Mouse (Mus musculus): ENCODE results near the gene Krtap5-4. TPM values are rescaled to one million over a fixed set of nuclear protein-coding genes. Genes with fewer than 3 reads are reported as not detected.

Gene Krtap5-4
- polyA plus RNA-seq, 1 experiment from 2014 or later, result not detected

- 85% methylated on average over 4 of the region's 4 CpGs for WGBS
- no peaks in the 10 kb centered on the region for H3K27me3 ChIP-seq (ENCODE audit: control insufficient read depth, insufficient read depth, low read length)
- no peak overlapping the region for H3K4me3 ChIP-seq (ENCODE audit: low read depth, low read length)
- no peaks in the 10 kb centered on the region for H3K36me3 ChIP-seq (ENCODE audit: control insufficient read depth, insufficient read depth, low read length)
- no peaks in the 10 kb centered on the region for H3K4me1 ChIP-seq (replicated peaks; ENCODE audit: control insufficient read depth, insufficient read depth, low read length)
- H3K27ac ChIP-seq (ENCODE audit: low read depth, low read length), result no peak overlapping the region
- ATAC-seq (replicated peaks; ENCODE audit: low FRiP score) (no peak), DNase-seq (ENCODE audit: low spot score) (no peak)
- no peak overlapping the region for H3K9ac ChIP-seq (ENCODE audit: low read length)
- H3K9me3 ChIP-seq (ENCODE audit: control insufficient read depth, low read length), result no peaks in the 10 kb centered on the region
- H3K4me2 ChIP-seq (ENCODE audit: low read depth, low read length, severe bottlenecking), result no peak overlapping the region
Measured at GRCm38 (mm10) chr7:142347542-142347941, 44.2 kb downstream of the Krtap5-4 start.

- Histone ChIP-seq H3K9ac (ENCODE audit: low read length) (no peak overlapping the region), H3K36me3 (ENCODE audit: control insufficient read depth, insufficient read depth, low read length) (no peaks in the 10 kb centered on the region), H3K4me2 (ENCODE audit: low read depth, low read length, severe bottlenecking) (no peak overlapping the region), H3K4me3 (ENCODE audit: low read depth, low read length) (no peak overlapping the region), H3K4me1 (replicated peaks; ENCODE audit: control insufficient read depth, insufficient read depth, low read length) (no peaks in the 10 kb centered on the region), H3K27ac (ENCODE audit: low read depth, low read length) (no peak overlapping the region), H3K9me3 (ENCODE audit: control insufficient read depth, low read length) (no peaks in the 10 kb centered on the region), H3K27me3 (ENCODE audit: control insufficient read depth, insufficient read depth, low read length) (no peaks in the 10 kb centered on the region)
- ATAC-seq (replicated peaks; ENCODE audit: low FRiP score), result no peak; the same call in 1 of the 2 replicates
- 35% methylated on average over 9 of the region's 9 CpGs for WGBS
- no peak for DNase-seq (ENCODE audit: low spot score)
Measured at GRCm38 (mm10) chr7:142349308-142349961, 46.1 kb downstream of the Krtap5-4 start.

GRCm38 (mm10) chr7:142351569-142351968, 48.2 kb downstream of the Krtap5-4 start:
- 85% methylated on average over 5 of the region's 5 CpGs for WGBS
- no peak overlapping the region for H3K27ac ChIP-seq (ENCODE audit: low read depth, low read length)

GRCm38 (mm10) chr7:142353854-142354253, 50.5 kb downstream of the Krtap5-4 start:
- Histone ChIP-seq H3K36me3 (ENCODE audit: control insufficient read depth, insufficient read depth, low read length) (no peaks in the 10 kb centered on the region), H3K9ac (ENCODE audit: low read length) (no peak overlapping the region), H3K4me2 (ENCODE audit: low read depth, low read length, severe bottlenecking) (no peak overlapping the region), H3K4me1 (replicated peaks; ENCODE audit: control insufficient read depth, insufficient read depth, low read length) (no peaks in the 10 kb centered on the region), H3K27me3 (ENCODE audit: control insufficient read depth, insufficient read depth, low read length) (no peaks in the 10 kb centered on the region), H3K9me3 (ENCODE audit: control insufficient read depth, low read length) (no peaks in the 10 kb centered on the region), H3K4me3 (ENCODE audit: low read depth, low read length) (no peak overlapping the region), H3K27ac (ENCODE audit: low read depth, low read length) (no peak overlapping the region)
- DNase-seq (ENCODE audit: low spot score) (no peak), ATAC-seq (replicated peaks; ENCODE audit: low FRiP score) (no peak)
- 79% methylated on average over 5 of the region's 5 CpGs for WGBS

More at GRCm38 (mm10) chr7:142351569-142351968, 48.2 kb downstream of the Krtap5-4 start:
- no peaks in the 10 kb centered on the region for H3K9me3 ChIP-seq (ENCODE audit: control insufficient read depth, low read length)
- H3K4me1 ChIP-seq (replicated peaks; ENCODE audit: control insufficient read depth, insufficient read depth, low read length), result no peaks in the 10 kb centered on the region
- H3K4me3 ChIP-seq (ENCODE audit: low read depth, low read length), result no peak overlapping the region
- no peaks in the 10 kb centered on the region for H3K27me3 ChIP-seq (ENCODE audit: control insufficient read depth, insufficient read depth, low read length)
- H3K36me3 ChIP-seq (ENCODE audit: control insufficient read depth, insufficient read depth, low read length), result no peaks in the 10 kb centered on the region
- ATAC-seq (replicated peaks; ENCODE audit: low FRiP score), result no peak
- no peak overlapping the region for H3K4me2 ChIP-seq (ENCODE audit: low read depth, low read length, severe bottlenecking)
- no peak for DNase-seq (ENCODE audit: low spot score)
- H3K9ac ChIP-seq (ENCODE audit: low read length), result no peak overlapping the region

Other genes starting within 250 kb of the Krtap5-4 start
- gene Mob2, start 242.5 kb upstream of the Krtap5-4 start, polyA plus RNA-seq (2014; fragmentation: Nextera tagmentation; extraction: Ambion mirVana), result 52.9 and 55.9 TPM in 2 replicates
- gene Dusp8, start 207.7 kb upstream of the Krtap5-4 start, polyA plus RNA-seq (2014; fragmentation: Nextera tagmentation; extraction: Ambion mirVana), result 22.6 and 28.1 TPM in 2 replicates
- 0.31 TPM in 1 of 2 replicates, not detected in the other for gene Gm45618, start 182.8 kb upstream of the Krtap5-4 start, polyA plus RNA-seq (2014; fragmentation: Nextera tagmentation; extraction: Ambion mirVana)
- gene Gm39115, start 167.5 kb upstream of the Krtap5-4 start, polyA plus RNA-seq (2014; fragmentation: Nextera tagmentation; extraction: Ambion mirVana), result not detected in 2 replicates
- not detected in 2 replicates for gene Gm45337, start 158.9 kb upstream of the Krtap5-4 start, polyA plus RNA-seq (2014; fragmentation: Nextera tagmentation; extraction: Ambion mirVana)
- not detected in 2 replicates for gene Gm29735, start 146.4 kb upstream of the Krtap5-4 start, polyA plus RNA-seq (2014; fragmentation: Nextera tagmentation; extraction: Ambion mirVana)
- gene Gm4553, start 137.8 kb upstream of the Krtap5-4 start, polyA plus RNA-seq (2014; fragmentation: Nextera tagmentation; extraction: Ambion mirVana), result not detected in 2 replicates
- gene Krtap5-2, start 127.5 kb upstream of the Krtap5-4 start, polyA plus RNA-seq (2014; fragmentation: Nextera tagmentation; extraction: Ambion mirVana), result not detected in 2 replicates
- not detected in 2 replicates for gene Gm10153, start 113.2 kb upstream of the Krtap5-4 start, polyA plus RNA-seq (2014; fragmentation: Nextera tagmentation; extraction: Ambion mirVana)
- gene Krtap5-3, start 102.2 kb upstream of the Krtap5-4 start, polyA plus RNA-seq (2014; fragmentation: Nextera tagmentation; extraction: Ambion mirVana), result not detected in 2 replicates
- gene Gm7579, start 91.7 kb upstream of the Krtap5-4 start, polyA plus RNA-seq (2014; fragmentation: Nextera tagmentation; extraction: Ambion mirVana), result not detected in 2 replicates
- gene Krtap5-5, start 73.6 kb upstream of the Krtap5-4 start, polyA plus RNA-seq (2014; fragmentation: Nextera tagmentation; extraction: Ambion mirVana), result not detected in 2 replicates
- gene Gm40460, start 62.5 kb upstream of the Krtap5-4 start, polyA plus RNA-seq (2014; fragmentation: Nextera tagmentation; extraction: Ambion mirVana), result not detected in 2 replicates
- gene Gm2431, start 45.2 kb upstream of the Krtap5-4 start, polyA plus RNA-seq (2014; fragmentation: Nextera tagmentation; extraction: Ambion mirVana), result not detected in 2 replicates
- gene Gm4559, start 29.2 kb upstream of the Krtap5-4 start, polyA plus RNA-seq (2014; fragmentation: Nextera tagmentation; extraction: Ambion mirVana), result not detected in 2 replicates
- not detected in 2 replicates for gene Krtap5-1, start 6.4 kb upstream of the Krtap5-4 start, polyA plus RNA-seq (2014; fragmentation: Nextera tagmentation; extraction: Ambion mirVana)
- gene Ifitm10, start 70.2 kb downstream of the Krtap5-4 start, polyA plus RNA-seq (2014; fragmentation: Nextera tagmentation; extraction: Ambion mirVana), result 0.24 and 0.32 TPM in 2 replicates
- gene Gm49369, start 79.1 kb downstream of the Krtap5-4 start, polyA plus RNA-seq (2014; fragmentation: Nextera tagmentation; extraction: Ambion mirVana), result not detected in 2 replicates
- 129 and 147 TPM in 2 replicates for gene Ctsd, start 84.5 kb downstream of the Krtap5-4 start, polyA plus RNA-seq (2014; fragmentation: Nextera tagmentation; extraction: Ambion mirVana)
- not detected in 2 replicates for gene Syt8, start 131.3 kb downstream of the Krtap5-4 start, polyA plus RNA-seq (2014; fragmentation: Nextera tagmentation; extraction: Ambion mirVana)
- 1.3 TPM in 1 of 2 replicates, not detected in the other for gene Tnni2, start 138.3 kb downstream of the Krtap5-4 start, polyA plus RNA-seq (2014; fragmentation: Nextera tagmentation; extraction: Ambion mirVana)
- gene Lsp1, start 157.3 kb downstream of the Krtap5-4 start, polyA plus RNA-seq (2014; fragmentation: Nextera tagmentation; extraction: Ambion mirVana), result 8.7 and 9.8 TPM in 2 replicates
- 1.00 and 1.0 TPM in 2 replicates for gene Tnnt3, start 195.3 kb downstream of the Krtap5-4 start, polyA plus RNA-seq (2014; fragmentation: Nextera tagmentation; extraction: Ambion mirVana)
- gene Mrpl23, start 229.1 kb downstream of the Krtap5-4 start, polyA plus RNA-seq (2014; fragmentation: Nextera tagmentation; extraction: Ambion mirVana), result 18.3 and 18.7 TPM in 2 replicates